Mouse (Mus musculus) intestine, embryonic 15.5 days (tissue): ENCODE results near the gene Asb16. TPM values are rescaled to one million over a fixed set of nuclear protein-coding genes. Genes with fewer than 3 reads are reported as not detected.
A peak's percentile ranks its signal among the peaks of the same experiment; 100 is the strongest.

ENCODE experiments used
- ATAC-seq: fragments of 200-750 bp; cut with Nextera tagmentation; 2 replicates; pipeline ENCODE4 v1.8.0; 2017; ENCODE audit warnings: moderate TSS enrichment, moderate library complexity
- H3K27ac ChIP-seq: fragments of 300-500 bp; sonication (generic); 2 replicates; pipeline ENCODE4 v1.5.1; 2015; ENCODE audit warnings: mild to moderate bottlenecking, inconsistent platforms
- H3K27me3 ChIP-seq: fragments of 300-500 bp; sonication (generic); replicated peaks from 2 replicates; pipeline ENCODE4 v1.6.1; 2015; ENCODE audit warnings: inconsistent platforms
- H3K36me3 ChIP-seq: fragments of 300-500 bp; sonication (generic); 2 replicates; pipeline ENCODE4 v1.6.1; 2015; ENCODE audit warnings: inconsistent platforms
- H3K4me1 ChIP-seq: fragments of 300-500 bp; sonication (generic); replicated peaks from 2 replicates; pipeline ENCODE4 v1.6.1; 2015; ENCODE audit warnings: inconsistent platforms
- H3K4me2 ChIP-seq: fragments of 300-500 bp; sonication (generic); replicated peaks from 2 replicates; pipeline ENCODE4 v1.6.1; 2015; ENCODE audit warnings: mild to moderate bottlenecking, inconsistent platforms
- H3K4me3 ChIP-seq: fragments of 300-500 bp; sonication (generic); replicated peaks from 2 replicates; pipeline ENCODE4 v1.5.1; 2015; ENCODE audit warnings: inconsistent platforms
- H3K9ac ChIP-seq: fragments of 300-500 bp; sonication (generic); 2 replicates; pipeline ENCODE4 v1.6.1; 2015; ENCODE audit warnings: inconsistent platforms
- H3K9me3 ChIP-seq: fragments of 300-500 bp; sonication (generic); 2 replicates; pipeline ENCODE4 v1.6.1; 2016; ENCODE audit warnings: inconsistent platforms
- WGBS: fragments of 180-500 bp; shearing (Covaris S2); methylation state at CpG from one replicate; pipeline ENCODE4 v1.1.7; 2015; 5-methylcytosine and 5-hydroxymethylcytosine counted together
- polyA plus RNA-seq: library from polyadenylated mRNA; unstranded; fragments of >200 nt; fragmentation: Nextera tagmentation; extraction: Ambion mirVana; gene quantifications from 2 replicates; pipeline ENCODE4 v1.2.1, GENCODE M21; 2015

Asb16 gene
- polyA plus RNA-seq, 1 experiment from 2014 or later = not detected

DNA sequence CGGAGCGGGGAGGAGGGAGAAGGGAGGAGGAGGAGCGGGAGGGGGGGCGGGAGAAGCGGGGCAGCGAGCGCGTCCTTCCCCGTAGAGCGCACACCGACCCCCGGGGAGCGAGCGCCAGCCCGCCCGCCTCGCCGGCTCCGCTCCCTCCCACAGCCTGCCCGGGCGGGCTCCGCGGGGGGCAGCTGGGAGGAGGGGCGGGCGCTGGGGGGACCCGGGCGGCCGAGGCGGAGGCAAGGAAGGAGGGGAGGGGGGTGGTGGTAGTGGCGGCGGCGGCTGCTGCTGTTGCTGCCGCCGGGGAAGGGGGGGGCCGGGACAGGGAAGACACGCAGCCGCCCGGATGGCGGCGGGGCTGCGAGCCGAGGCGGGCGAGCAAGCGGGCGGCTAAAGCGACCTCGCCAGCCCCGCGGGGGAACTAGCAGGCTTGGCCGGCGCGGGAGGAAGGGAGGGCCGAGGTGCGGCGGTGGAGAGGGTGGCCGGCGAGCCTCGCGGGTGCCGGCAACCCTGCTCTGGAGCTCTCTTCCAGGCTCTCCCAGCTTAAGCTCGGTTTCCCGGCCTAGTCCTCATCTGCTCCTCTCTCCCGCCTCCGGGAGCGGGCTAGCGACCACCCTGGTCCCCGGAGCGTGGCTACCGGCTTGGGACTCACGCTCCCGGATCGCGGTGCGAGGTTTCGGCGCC, 49.5 kb downstream of the Asb16 start:
- Histone ChIP-seq H3K36me3 (peaks cover 15% of the 10 kb centered on the region), H3K27ac (peak overlapping the region; percentile 98), H3K4me1 (peaks cover 21% of the 10 kb centered on the region), H3K4me2 (peak overlapping the region; percentile 96), H3K4me3 (peak overlapping the region; percentile 69), H3K27me3 (no peaks in the 10 kb centered on the region), H3K9ac (peak overlapping the region; percentile 100), H3K9me3 (no peaks in the 10 kb centered on the region)
- under 1% methylated on average over 48 of the region's 77 CpGs for WGBS
- peak; percentile 68 for ATAC-seq

GRCm38 (mm10) chr11:102318576-102319409, 50.2 kb downstream of the Asb16 start:
- peak overlapping the region; percentile 100 for H3K9ac ChIP-seq
- peaks cover 7% of the 10 kb centered on the region for H3K36me3 ChIP-seq
- peak overlapping the region; percentile 69 for H3K4me3 ChIP-seq
- no peaks in the 10 kb centered on the region for H3K9me3 ChIP-seq
- ATAC-seq = 0 out of 2 replicates have a peak, but pooled peaks have one; percentile 8
- peak overlapping the region; percentile 98 for H3K27ac ChIP-seq
- WGBS = under 1% methylated on average over 81 of the region's 84 CpGs
- H3K27me3 ChIP-seq = no peaks in the 10 kb centered on the region
- peaks cover 21% of the 10 kb centered on the region for H3K4me1 ChIP-seq
- peak overlapping the region; percentile 96 for H3K4me2 ChIP-seq

- Histone ChIP-seq H3K27ac (peak within 1 kb of the TSS; percentile 98), H3K4me1 (peaks cover 21% of the 10 kb centered on the region), H3K36me3 (peaks cover 6% of the 10 kb centered on the region), H3K27me3 (no peaks in the 10 kb centered on the region), H3K9ac (peak within 1 kb of the TSS; percentile 100), H3K4me2 (peak within 1 kb of the TSS; percentile 96), H3K4me3 (peak within 1 kb of the TSS; percentile 69), H3K9me3 (no peaks in the 10 kb centered on the region)
- under 1% methylated on average over 25 of the region's 25 CpGs for WGBS
- no peak for ATAC-seq
Measured at GRCm38 (mm10) chr11:102319410-102319792, 50.9 kb downstream of the Asb16 start, which contains the start of gene Ubtf. Gene Ubtf (minus strand): TSS chr11:102319742.

DNA sequence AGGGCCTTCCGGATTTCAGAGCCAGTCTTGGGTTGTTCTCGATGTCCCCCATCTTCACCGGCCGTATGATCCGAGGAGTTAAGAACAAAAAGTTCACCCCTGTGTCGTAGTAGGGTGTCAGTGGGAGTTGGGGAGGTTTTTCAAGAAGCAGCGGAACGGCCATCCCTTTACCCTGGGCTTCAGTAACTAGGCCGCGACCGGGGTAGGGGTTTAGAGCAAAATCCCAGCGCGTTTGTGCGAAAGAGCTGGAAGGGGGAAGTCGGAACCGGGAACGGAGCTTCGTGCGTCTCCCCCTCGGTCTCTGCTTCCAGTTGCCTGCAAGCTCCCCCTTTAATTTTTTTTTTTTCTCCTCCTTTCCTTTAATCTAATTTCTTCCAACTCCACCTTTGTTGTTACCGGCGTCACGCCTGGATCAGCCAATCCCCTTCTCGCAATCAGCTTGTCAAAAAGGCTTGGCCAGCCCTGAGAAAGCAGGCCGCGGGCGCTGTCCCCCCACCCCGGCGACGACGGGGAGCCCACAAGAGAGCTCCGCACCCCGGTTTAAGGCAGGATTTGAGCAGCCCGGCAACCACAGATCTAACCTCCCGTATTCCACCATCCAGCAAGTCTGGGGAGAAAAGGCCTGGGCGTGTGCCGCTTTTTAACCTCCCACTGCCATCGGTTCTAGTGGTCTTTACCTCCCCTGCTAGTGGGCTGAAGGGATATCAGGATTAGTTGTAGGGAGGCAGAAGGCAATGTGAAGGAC, 51.6 kb downstream of the Asb16 start:
- Histone ChIP-seq H3K4me3 (peak overlapping the region; percentile 69), H3K4me1 (peaks cover 20% of the 10 kb centered on the region), H3K9ac (peak overlapping the region; percentile 100), H3K9me3 (no peaks in the 10 kb centered on the region), H3K27ac (peak overlapping the region; percentile 98), H3K27me3 (no peaks in the 10 kb centered on the region), H3K4me2 (peak overlapping the region; percentile 96), H3K36me3 (peaks cover 2% of the 10 kb centered on the region)
- no peak for ATAC-seq
- 1% methylated on average over 38 of the region's 38 CpGs for WGBS

- Histone ChIP-seq H3K4me1 (peaks cover 15% of the 10 kb centered on the region), H3K9ac (peak overlapping the region; percentile 100), H3K9me3 (no peaks in the 10 kb centered on the region), H3K4me2 (peak overlapping the region; percentile 96), H3K27me3 (no peaks in the 10 kb centered on the region), H3K36me3 (no peaks in the 10 kb centered on the region; the same call in 1 of the 2 replicates), H3K27ac (peak overlapping the region; percentile 98), H3K4me3 (peak overlapping the region; percentile 69)
- 16% methylated on average over 10 of the region's 10 CpGs for WGBS
- no peak for ATAC-seq
Measured at GRCm38 (mm10) chr11:102320686-102321005, 52.1 kb downstream of the Asb16 start.

DNA sequence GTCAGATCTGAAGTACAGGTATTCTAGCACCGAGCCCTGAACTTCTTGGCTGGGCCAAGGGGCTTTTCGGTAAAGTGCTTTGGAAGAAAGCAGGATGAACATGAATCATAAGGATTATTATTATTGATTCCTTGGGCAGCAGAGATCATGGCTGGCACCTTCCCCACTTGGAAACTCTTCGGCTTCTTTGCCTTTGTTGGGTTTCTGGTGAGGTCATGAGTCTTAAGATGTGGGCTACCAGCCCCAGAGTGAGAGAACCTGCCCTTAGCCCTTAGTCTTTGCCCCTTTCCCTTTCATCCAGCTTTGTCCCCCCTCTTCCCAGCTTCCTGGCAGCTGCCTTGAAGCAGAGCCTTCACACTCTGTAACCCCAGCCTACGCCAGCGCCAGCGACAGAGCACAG, 53.4 kb downstream of the Asb16 start:
- ATAC-seq = no peak
- 84% methylated on average over 6 of the region's 6 CpGs for WGBS
- no peaks in the 10 kb centered on the region; the same call in 1 of the 2 replicates for H3K36me3 ChIP-seq
- H3K4me3 ChIP-seq = no peak overlapping the region
- H3K27me3 ChIP-seq = no peaks in the 10 kb centered on the region
- peaks cover 7% of the 10 kb centered on the region; the same call in 1 of the 2 replicates for H3K4me1 ChIP-seq
- H3K9me3 ChIP-seq = no peaks in the 10 kb centered on the region
- H3K27ac ChIP-seq = no peak overlapping the region
- no peak overlapping the region for H3K4me2 ChIP-seq
- no peak overlapping the region for H3K9ac ChIP-seq

GRCm38 (mm10) chr11:102323516-102323915, 55.0 kb downstream of the Asb16 start:
- Histone ChIP-seq H3K27ac (no peak overlapping the region), H3K27me3 (no peaks in the 10 kb centered on the region), H3K4me2 (no peak overlapping the region), H3K9me3 (no peaks in the 10 kb centered on the region), H3K4me3 (no peak overlapping the region), H3K36me3 (no peaks in the 10 kb centered on the region; the same call in 1 of the 2 replicates), H3K9ac (no peak overlapping the region), H3K4me1 (peaks cover 7% of the 10 kb centered on the region; the same call in 1 of the 2 replicates)
- no peak for ATAC-seq
- WGBS = 79% methylated on average over 1 of the region's 1 CpGs

DNA sequence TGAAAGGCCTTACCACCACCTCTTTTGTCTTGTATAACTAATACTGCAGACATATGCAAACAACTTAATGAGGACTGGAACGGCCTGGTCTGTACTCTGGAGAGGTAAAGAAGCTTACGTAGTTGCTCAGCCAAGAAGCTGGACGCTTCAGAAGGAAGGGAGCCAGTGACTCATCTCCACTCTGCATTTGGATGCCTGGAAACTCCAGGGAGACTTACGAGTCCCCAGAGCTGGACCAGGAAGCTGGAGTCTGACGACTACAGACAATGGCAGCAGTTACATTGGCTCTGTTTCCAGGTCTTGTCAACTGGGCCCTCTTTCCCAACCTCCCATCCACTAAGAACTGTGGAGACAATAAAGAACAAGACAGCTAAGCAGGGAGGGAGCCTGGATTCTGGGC, 58.7 kb downstream of the Asb16 start:
- no peaks in the 10 kb centered on the region for H3K36me3 ChIP-seq
- no peak overlapping the region for H3K4me2 ChIP-seq
- no peak for ATAC-seq
- no peak overlapping the region for H3K9ac ChIP-seq
- H3K4me1 ChIP-seq = no peaks in the 10 kb centered on the region
- H3K27ac ChIP-seq = no peak overlapping the region
- no peaks in the 10 kb centered on the region for H3K9me3 ChIP-seq
- no peak overlapping the region for H3K4me3 ChIP-seq
- WGBS = 50% methylated on average over 5 of the region's 5 CpGs
- H3K27me3 ChIP-seq = no peaks in the 10 kb centered on the region

DNA sequence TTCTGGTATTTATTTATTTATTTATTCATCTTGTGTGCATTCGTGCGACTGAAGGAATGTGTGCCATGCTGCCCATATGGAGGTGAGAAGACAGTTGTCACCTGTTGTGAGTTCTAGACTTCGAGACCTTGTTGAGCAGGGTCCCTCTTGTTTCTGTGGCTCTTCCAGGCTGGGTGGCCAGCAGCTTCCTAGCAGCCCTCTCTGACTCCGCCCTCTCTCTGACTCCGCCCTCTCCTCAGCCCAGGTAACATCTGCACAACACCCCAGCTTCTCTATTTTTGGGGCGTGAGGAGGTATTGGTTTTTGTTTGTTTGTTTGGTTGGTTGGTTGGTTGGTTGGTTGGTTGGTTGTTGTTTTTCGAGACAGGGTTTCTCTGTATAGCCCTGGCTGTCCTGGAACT, 59.3 kb downstream of the Asb16 start:
- WGBS = 82% methylated on average over 7 of the region's 7 CpGs
- H3K4me3 ChIP-seq = no peak overlapping the region
- no peaks in the 10 kb centered on the region for H3K36me3 ChIP-seq
- H3K27me3 ChIP-seq = no peaks in the 10 kb centered on the region
- no peak overlapping the region for H3K4me2 ChIP-seq
- no peaks in the 10 kb centered on the region for H3K9me3 ChIP-seq
- no peaks in the 10 kb centered on the region for H3K4me1 ChIP-seq
- ATAC-seq = no peak
- no peak overlapping the region for H3K27ac ChIP-seq
- no peak overlapping the region for H3K9ac ChIP-seq

Other genes starting within 250 kb of the Asb16 start
- gene Mpp3, start 240.3 kb upstream of the Asb16 start, polyA plus RNA-seq = 7.6 and 7.9 TPM in 2 replicates
- 0.98 and 1.6 TPM in 2 replicates for gene Cd300lg, start 227.2 kb upstream of the Asb16 start, polyA plus RNA-seq
- 6.2 and 6.8 TPM in 2 replicates for gene Mpp2, start 180.2 kb upstream of the Asb16 start, polyA plus RNA-seq
- gene Ppy, start 167.4 kb upstream of the Asb16 start, polyA plus RNA-seq = 4.5 and 6.2 TPM in 2 replicates
- 57.2 and 75.0 TPM in 2 replicates for gene Pyy, start 160.9 kb upstream of the Asb16 start, polyA plus RNA-seq
- 24.0 and 25.6 TPM in 2 replicates for gene Nags, start 123.2 kb upstream of the Asb16 start, polyA plus RNA-seq
- 23.8 and 26.4 TPM in 2 replicates for gene Tmem101, start 112.3 kb upstream of the Asb16 start, polyA plus RNA-seq
- 118 and 140 TPM in 2 replicates for gene Lsm12, start 83.4 kb upstream of the Asb16 start, polyA plus RNA-seq
- 31.1 and 33.9 TPM in 2 replicates for gene G6pc3, start 79.1 kb upstream of the Asb16 start, polyA plus RNA-seq
- 54.3 and 62.8 TPM in 2 replicates for gene Hdac5, start 38.6 kb upstream of the Asb16 start, polyA plus RNA-seq
- gene BC030867, start 19.9 kb upstream of the Asb16 start, polyA plus RNA-seq = 13.1 and 13.5 TPM in 2 replicates
- gene Tmub2, start 16.2 kb downstream of the Asb16 start, polyA plus RNA-seq = 44.3 and 48.5 TPM in 2 replicates
- gene Atxn7l3, start 27.9 kb downstream of the Asb16 start, polyA plus RNA-seq = 11.8 and 13.6 TPM in 2 replicates
- gene Ubtf, start 51.0 kb downstream of the Asb16 start, polyA plus RNA-seq = 77.8 and 80.2 TPM in 2 replicates
- 15.2 and 18.0 TPM in 2 replicates for gene Slc4a1, start 97.5 kb downstream of the Asb16 start, polyA plus RNA-seq
- 8.7 and 10.8 TPM in 2 replicates for gene Rundc3a, start 124.7 kb downstream of the Asb16 start, polyA plus RNA-seq
- gene Slc25a39, start 139.2 kb downstream of the Asb16 start, polyA plus RNA-seq = 305 and 329 TPM in 2 replicates
- gene Grn, start 161.6 kb downstream of the Asb16 start, polyA plus RNA-seq = 156 and 171 TPM in 2 replicates
- 3.2 and 3.5 TPM in 2 replicates for gene Fam171a2, start 178.9 kb downstream of the Asb16 start, polyA plus RNA-seq
- 3.3 and 5.1 TPM in 2 replicates for gene Itga2b, start 201.4 kb downstream of the Asb16 start, polyA plus RNA-seq